Mouse (Mus musculus) cortical plate, adult 2 months (tissue): ENCODE results near the gene Sacs.

ENCODE experiments used
- CTCF ChIP-seq: fragments of 200-500 bp; IDR thresholded peaks from 2 replicates; pipeline ENCODE4 v1.5.1; 2011; ENCODE audit warnings: mild to moderate bottlenecking, control low read depth, low read length; ENCODE audit not compliant: insufficient read depth; ENCODE audit errors: extremely low read depth
- POLR2A ChIP-seq: fragments of 200-500 bp; IDR thresholded peaks from 2 replicates; pipeline ENCODE4 v1.6.1; 2011; ENCODE audit warnings: mild to moderate bottlenecking, low read length, control low read depth; ENCODE audit not compliant: insufficient read depth; ENCODE audit errors: extremely low read depth

GRCm38 (mm10) chr14:61223740-61224139, 85.5 kb downstream of the Sacs start:
- no peak for TF ChIP-seq CTCF
- TF ChIP-seq POLR2A, result no peak
